Mouse (Mus musculus): ENCODE measurements around the gene Galnt9.

Gene Galnt9

DNA sequence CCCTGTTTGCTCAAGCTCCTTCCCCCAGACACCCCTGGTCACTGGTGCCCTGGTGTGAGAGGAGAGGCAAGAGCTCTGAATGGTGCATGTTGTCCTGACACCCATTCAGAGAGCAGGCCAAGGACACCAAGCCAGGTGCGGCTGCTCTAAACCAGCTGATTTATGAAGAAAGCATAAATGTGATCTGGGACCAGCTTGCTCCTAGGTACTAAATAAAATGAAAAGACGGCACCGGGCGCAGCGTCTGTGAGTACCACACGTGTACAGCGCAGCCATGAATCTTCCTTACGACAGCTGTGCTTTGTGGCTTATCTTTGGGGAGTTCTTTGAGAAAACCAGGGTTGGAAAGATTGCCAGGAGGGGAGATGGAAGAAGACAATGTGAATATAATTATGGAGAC, 8.2 kb upstream of the Galnt9 start:
- DNase-seq (ENCODE audit: low spot score in 2 of 2): no peak

DNA sequence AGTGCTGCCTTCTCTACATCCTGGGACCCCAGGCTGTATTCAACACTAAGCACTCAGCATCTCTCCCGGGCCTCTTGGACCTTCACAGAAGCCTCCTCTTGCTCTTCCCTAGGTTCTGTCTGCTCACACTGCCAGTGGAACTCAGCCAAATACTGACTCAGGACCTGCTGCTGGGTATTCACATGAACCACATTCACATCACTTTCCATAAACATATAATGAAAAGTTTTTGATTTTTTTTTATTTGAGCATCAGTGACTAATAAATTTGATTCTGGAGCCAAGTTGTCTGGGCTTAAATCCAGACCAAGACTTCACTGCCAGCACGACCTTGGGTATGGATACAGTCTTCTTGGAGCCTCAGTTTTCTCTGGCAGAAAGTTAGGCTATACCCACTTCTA, 3.2 kb upstream of the Galnt9 start:
- DNase-seq (ENCODE audit: low spot score in 2 of 2): no peak

DNA sequence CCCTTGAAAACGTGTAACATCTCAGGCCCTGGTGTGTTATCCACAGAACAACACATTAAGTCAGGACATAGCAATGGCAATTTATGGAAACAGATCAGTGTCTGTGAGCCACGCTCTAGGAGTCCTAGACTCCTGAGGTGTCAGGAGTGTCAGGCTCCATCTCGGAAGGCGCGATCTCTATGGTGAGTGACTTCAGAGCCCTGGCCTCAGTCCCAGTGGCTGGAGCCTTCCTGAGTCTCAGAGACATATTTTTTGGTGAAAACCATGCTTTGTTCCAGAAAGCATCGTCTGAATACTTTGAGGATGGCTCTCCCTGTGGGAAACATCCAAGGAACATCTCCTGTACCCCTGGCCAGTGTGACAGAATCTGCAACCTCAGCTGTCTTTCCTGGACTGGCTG, 2.7 kb upstream of the Galnt9 start:
- no peak for DNase-seq (ENCODE audit: low spot score in 2 of 2)

DNA sequence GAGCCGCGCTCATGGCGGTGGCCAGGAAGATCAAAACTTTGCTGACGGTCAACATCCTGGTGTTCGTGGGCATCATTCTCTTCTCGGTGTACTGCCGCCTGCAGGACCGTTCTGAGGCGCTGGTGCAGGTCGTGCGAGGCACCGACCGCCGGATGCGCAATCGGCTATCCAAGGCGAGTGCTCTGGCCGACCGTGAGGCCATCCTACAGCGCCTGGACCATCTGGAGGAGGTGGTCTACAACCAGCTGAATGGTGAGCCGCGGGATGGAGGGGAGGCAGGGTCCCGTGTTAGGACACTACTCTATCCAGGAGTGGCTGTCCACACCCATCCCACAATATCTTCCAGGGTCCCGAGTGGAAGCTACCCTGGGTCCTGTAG, 525 bp downstream of the Galnt9 start:
- DNase-seq (ENCODE audit: low spot score in 2 of 2): no peak

DNA sequence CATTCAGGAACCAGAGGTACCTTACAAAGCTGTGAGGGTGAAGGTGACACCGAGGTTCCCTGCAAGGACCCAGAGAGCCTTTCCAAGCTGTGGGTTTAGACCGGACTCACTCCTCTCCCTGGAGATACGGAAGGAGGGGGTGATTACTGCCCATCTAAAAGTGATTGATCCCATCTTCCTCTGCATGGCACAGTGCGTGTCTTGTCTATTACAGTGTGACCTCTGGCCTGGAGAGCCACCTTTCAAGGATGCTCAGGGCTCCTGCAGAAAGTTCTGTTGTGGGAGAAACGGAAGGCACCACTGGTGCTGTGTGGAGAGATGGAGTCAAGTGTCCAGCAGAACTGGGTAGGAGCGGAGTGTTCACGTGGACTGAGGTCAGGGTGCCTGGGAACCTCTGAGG, 1.2 kb downstream of the Galnt9 start:
- no peak for DNase-seq (ENCODE audit: low spot score in 2 of 2)

DNA sequence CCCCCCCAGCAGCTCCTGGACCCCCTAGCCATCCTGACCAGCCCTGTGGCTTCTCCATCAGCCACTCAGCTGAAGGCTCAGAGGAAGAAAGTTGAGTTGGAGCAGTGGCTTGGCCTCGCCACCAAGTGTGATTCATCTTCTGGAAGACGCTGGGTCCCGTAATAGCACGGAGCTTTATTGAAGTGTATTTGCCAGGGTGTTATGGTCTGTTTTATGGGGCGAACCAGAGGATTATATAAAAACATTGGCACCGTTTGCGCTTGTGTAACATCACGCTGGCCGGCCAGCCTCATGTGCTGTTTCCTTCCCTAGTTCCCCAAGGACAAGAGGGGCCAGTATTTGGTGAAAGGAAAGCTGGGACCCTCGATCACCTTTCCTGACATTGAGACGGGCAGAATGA, 2.0 kb downstream of the Galnt9 start:
- no peak for DNase-seq (ENCODE audit: low spot score in 2 of 2)

DNA sequence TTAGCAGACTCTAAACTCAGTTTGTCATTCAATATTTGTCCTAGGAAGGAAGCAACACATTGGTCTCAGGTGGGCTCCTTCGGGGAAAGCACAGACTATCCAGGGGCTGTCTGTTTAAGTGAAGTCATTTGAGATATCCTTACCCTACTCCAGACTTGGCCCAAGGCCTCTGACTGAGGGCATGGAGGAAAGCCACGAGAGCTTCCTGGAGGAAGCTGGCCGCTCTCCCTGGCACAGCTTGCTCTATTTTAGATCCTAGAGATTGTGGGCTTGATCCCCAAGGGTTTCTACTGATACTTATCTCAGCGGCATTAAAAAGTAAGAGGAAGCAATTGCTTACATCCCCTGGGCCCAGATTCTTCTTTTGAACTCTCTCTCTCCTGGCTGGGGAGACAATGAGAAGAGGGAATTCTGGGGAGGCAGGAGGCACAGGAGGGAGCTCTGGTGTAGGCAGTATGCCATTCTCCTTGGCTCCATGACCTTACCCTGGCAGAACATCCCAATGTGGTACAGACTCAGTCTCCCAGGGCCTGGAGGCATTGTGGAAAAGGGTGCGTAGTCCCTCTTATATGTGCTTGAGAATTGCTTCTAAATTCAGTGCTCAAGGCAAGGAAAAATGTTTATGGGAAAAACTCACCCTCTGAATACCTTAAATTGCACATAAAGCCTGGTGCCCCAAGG, 2.7 kb downstream of the Galnt9 start:
- DNase-seq (ENCODE audit: low spot score in 2 of 2): no peak

DNA sequence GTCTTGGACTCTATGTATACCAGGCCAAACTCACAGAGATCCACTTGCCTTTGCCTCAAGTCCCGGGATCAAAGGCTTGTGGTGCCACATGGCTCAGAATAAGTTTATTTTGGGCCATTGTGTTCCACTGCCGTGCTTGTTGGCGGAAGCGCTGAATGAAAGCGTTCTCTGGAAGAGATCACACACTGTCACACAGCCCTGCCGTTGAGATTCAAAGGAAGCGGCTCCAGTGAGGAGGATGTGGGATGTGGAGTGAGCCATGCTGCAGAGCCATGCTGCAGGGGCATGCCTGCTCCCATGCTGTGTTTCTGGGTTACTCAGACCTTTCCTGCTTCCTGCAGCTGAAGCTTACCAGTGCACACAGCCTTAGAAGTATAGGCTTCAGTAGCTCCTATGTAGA, 4.3 kb downstream of the Galnt9 start:
- DNase-seq (ENCODE audit: low spot score in 2 of 2): no peak

DNA sequence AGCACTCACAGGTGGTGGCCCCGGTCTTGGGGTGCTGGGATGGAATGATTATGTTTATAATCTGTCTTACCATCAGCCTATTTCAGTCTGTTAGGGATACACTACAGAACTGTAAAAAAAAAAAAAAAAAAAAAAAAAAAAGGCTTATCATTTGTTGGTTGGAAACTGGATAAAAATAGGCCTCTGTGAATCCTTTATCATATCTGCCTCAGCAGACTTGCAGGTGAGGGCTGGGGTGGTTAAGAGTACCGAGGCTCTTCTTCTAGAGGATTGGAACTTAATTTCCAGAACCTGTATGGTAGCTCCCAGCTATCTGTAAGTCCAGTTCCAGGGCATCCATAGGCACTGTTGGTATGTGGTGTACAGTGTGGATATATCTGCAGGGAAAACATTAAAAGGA, 6.0 kb downstream of the Galnt9 start:
- no peak for DNase-seq (ENCODE audit: low spot score in 2 of 2)

DNA sequence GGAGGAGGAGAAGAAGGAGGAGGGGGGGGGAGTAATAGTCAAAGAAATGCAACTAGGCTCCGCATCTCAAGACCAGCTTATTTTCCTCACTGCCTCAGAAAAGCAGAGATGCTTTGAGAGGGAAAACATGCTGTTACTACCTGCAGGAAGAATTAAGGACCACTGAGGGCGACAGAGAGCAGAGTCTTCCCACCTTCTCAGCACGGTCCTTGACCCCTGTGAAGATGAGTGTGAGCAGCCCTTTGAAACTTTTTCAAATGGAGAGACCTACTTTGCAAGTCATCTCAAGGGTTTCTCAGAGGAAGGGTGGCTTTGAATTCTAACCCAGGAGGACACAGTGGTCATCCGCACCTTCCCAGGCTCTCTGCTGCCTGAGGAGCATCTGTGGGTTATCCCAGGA, 6.7 kb downstream of the Galnt9 start:
- no peak for DNase-seq (ENCODE audit: low spot score in 2 of 2)

DNA sequence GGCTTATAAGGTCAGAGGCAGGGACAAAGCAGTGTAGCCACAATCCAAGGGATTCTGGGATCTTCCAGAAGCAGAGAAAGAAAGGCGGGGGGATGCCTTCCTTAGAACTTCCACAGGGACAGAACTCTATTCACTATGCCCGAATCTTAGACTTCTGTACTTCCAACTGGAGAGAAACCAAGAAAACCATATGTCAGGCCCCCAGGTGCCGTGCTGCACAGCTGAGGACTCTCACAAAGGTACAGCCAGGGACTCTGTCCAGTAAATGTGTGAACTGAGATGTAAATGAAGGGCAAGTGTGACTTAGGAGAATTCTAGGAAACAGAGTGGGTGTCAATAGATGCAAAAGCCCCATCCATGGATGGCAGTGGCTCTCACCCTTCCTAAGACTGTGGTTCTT, 7.8 kb downstream of the Galnt9 start:
- DNase-seq (ENCODE audit: low spot score in 2 of 2): no peak

DNA sequence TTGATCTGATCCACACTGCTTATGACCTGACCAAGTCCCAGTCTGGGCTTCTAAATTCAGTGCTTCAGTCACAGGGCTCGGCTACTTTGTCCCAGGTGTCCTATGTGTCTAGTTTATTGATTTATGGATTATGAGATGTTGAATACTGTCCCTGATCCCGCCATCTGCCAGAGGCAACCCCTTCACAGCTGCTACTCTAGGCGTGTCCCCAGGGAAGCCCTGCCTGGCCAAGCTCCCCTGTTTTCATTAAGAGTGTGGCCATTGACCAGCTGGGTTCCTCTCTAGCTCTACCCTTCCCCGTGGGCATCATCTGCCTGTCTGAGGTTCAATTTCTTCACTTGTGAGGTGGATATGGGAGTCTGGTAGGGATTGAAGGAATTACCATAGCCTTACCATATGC, 9.2 kb downstream of the Galnt9 start:
- DNase-seq (ENCODE audit: low spot score in 2 of 2): no peak

DNA sequence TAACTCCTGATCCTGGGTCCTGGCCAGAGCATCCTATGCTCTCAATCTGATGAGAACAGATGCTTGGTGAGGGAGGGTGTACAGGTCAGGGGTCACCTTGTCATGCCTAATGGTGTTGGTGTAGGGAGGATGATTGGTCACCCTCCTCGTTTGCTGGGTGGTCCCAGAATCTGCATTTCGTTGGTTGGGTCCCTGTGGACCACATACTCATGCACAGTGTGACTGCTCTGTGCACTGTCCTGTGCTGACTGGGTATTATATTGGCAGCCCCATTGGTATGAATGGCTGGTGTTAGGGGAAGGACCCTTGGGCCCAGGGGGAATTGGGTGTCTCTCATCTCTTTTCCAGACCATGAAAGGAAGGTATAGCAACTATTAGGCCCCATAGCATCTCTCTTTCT, 11.0 kb downstream of the Galnt9 start:
- DNase-seq (ENCODE audit: low spot score in 2 of 2): no peak

DNA sequence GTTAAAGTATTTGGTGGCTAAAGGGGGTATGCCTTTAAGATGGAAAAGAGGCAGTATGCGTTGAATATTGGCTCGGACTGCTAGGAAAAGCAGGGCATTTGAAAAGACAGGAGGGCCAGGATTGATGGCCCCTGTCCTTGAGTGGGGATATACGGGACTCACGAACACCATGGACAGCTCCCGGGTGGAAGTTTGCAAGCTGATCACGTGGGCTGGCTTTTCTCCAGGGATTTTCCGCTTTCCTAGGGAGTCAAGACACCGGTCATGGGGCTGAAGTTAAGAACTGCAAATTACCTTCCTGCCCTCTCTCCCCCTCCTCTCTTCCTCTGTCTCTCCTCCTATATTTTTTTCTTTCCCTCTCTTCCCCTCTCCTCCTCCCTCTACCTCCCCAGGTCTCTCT, 14.2 kb downstream of the Galnt9 start:
- DNase-seq (ENCODE audit: low spot score in 2 of 2): peak; percentile 49 to 84

DNA sequence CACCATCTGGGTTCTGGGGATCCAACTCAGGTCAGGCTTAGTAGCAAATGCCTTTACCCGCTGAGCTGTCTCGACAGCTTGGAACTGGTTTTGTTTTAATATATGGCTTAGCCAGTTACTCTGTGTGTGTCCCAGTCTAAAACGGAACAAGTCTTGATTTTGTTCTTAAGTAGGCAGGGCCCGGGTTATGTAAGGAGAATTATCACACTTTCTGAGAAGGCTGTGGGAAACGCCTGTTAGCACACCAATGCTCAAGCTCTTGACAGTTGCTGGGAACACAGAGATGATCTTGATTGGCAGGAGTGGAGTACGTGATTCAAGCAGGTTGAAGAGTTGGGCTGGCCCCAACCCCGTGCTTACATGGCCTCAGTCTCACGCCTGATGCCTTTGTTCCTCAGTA, 15.5 kb downstream of the Galnt9 start:
- no peak for DNase-seq (ENCODE audit: low spot score in 2 of 2)

DNA sequence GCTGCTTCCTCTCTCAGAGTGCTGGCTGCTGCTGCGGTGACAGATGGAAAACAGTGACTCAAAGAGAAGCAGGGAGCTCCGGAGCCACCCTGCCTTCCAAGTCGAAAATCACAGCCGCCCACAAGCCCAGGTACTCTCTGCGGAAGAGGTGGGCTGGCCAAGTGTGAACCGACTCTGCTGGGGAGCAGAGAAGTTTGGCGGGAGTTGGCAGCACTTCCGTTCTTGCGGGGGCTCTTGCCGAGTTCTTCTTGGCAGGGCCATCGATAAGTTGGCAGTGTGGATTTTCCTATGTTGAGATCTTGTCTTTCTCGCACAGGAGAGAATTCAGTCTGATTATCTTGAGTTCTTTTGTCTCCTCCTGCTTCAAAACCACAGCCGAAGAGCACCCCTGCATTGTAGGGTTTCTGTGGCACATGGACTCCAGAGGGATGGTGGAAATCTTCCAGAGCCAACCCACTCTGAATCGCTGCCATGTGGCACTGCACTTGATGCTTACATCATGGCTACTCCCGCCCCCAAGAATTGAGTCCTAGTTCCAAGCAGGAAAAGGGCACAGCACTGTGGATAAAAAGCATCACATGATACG, 18.7 kb downstream of the Galnt9 start:
- DNase-seq (ENCODE audit: low spot score in 2 of 2): no peak

DNA sequence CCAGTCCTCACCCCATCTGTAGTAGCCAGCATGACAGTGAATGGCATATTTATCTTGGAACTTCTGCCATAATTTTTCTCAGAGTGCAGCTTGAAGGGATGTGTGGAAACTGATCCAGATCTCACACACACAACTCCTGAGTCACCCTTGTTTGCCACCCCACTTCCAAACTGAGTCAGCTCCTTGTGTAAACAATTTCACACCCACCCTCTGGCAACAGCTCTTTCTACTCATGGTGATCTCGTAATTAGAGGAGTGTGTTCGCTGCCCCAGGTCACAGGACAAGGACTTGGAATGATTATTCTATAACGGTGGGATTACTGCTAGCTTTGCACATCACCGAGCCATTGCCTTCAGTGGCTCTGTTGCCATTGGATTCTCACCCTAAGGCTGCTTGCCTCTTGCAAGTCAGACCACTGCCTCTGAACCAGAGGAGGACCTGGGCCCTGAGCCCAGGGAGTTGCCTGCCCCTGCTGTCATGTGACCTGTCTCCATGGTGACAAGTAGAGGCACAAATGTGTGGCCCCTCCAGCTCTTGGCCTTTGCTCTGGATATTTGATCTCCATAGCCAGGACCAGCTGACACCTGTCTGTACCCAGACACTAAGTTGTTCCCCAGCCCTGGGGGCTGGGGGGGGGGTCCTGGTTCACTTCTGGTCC, 21.0 kb downstream of the Galnt9 start:
- DNase-seq (ENCODE audit: low spot score in 2 of 2): no peak

DNA sequence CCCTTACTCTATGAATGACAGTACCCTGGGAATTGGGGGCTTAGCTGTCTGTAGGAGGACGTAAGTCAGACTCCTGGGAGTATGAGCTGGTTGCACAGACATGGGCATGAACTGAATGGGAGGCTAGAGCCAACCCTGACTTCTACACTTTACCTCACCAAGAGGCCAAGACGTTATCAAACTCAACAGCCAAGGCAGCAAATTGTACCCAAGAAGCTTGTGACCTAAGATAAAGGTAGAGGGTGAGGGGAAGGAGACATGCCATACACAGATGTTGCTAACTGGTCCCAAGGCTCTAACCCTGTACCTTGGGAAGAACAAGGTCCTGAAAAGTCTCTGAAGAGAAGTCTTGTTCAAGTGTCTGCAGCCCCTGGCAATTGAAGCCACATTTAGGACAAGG, 23.4 kb downstream of the Galnt9 start:
- no peak for DNase-seq (ENCODE audit: low spot score in 2 of 2)

DNA sequence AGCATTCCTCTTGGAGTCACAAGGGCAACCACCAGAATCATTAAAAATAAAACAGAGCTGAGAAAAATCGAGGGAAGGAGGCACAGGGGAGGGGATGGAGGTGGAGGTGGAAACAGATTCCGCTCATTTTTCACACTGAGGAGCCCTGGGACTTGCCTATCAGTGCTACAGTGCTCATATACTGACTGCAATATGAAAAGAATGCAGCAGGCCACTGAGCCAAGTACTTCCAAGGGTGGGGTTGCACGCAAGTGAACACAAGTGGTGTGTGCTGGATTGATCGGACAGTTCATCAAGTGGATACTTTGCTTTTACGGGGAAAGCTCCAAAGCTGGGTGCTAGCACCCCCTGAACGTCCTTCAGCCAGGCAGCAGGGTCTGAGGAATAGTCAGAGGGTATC, 30.7 kb downstream of the Galnt9 start:
- DNase-seq (ENCODE audit: low spot score in 2 of 2): no peak

DNA sequence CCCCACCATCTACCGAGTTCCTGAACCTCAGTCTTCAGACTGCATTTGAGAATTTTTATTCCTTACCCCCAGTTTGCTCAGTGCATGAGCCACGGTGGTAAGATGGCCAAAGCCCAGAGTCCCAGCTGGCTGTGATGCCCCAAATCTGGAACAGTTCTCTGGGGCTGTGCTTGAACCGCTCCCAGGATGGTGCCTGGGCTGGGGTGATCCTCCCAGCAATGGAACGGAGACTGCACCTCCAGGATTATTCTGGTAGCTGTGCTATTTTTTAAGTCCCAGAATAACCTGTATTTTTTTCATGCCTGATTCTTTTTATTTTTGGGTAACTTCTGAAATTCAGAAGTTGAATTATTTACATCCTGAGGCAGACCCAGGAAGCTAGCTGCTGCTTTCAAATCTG, 35.1 kb downstream of the Galnt9 start:
- DNase-seq (ENCODE audit: low spot score in 2 of 2): no peak

DNA sequence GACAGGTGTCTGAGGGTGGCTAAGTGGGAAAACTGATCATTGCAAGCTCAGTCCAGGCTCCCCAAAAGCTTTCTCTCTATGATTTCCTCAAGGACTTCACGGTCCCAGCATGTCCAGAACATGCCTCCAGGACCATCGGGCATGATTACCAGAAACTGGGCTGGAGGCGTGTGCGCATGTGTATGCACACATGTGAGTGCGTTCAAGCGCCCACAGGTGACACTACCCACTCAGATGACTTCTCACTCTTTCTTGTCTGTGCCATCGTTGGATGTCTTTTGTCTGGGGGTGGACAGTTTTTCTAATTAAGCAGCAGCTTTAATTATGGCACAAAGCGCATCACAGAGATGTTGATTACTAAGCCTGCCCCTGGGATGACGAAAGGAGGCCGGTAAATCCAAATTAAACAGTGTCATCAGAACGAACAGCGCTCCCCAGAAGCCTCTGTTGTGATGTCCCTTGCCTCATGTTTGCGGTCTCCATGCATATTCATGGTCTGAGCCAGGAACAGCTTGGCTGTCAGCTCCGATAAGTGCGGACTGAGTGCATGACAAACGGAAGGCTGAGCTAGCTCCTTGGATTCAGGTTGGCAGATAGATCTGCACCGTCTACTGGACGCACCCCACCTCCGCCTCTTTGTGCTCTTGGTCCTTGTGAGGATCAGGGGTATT, 36.5 kb downstream of the Galnt9 start:
- no peak for DNase-seq (ENCODE audit: low spot score in 2 of 2)

DNA sequence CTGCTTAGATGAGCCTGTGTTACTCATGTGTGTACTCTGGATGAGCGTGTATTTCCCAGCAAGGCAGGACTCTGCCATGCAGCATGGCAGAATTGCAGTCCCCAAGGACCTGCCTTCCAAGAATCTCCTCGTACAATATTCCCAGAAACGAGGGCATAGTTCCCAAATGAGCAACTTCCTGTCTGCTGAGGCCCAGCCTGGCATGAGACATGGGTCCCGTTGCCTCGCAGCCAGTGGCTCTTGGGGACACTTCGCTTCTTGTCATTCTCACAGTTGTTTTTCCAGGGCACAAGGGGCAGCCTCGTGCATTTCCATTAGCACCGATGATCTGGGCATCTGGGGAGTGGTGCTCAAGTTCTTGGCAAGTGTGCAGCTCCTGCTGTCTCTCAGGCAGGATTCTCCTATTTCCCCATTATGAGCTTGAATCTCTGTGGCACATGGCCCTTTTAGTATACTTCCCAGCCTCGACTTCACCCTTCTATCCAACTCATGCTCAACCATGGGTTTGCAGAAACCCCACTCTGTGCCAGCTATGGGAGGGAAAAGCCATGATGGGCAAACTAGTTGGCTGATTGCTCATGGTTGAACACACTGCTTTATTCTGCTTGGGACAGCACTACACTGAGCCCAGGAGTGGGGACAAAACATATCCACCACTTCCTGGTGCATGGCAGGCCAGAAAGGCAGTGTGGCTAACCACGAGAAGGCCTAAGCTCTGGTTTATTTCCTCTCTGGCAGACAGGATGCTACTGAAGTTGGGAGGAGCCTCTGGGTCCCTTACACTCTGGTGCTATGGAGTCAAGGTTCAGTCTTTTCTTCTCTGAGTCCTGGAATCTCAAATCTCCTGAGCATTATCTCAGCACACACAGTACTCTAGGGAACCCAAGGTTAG, 38.7 kb downstream of the Galnt9 start:
- DNase-seq (ENCODE audit: low spot score in 2 of 2): no peak

Data from urinary bladder, postnatal 4 days (tissue).